Mouse (Mus musculus) hindbrain, embryonic 16.5 days (tissue): ENCODE measurements around the gene Itga11. TPM values are rescaled to one million over a fixed set of nuclear protein-coding genes. Genes with fewer than 3 reads are reported as not detected.
A peak's percentile ranks its signal among the peaks of the same experiment; 100 is the strongest.

Experiments
- ATAC-seq: fragments of 200-750 bp; cut with Nextera tagmentation; 2 replicates; pipeline ENCODE4 v1.8.0; 2017; ENCODE audit warnings: moderate TSS enrichment, moderate library complexity
- H3K27ac ChIP-seq: fragments of 300-500 bp; sonication (generic); 2 replicates; pipeline ENCODE4 v1.5.1; 2014; ENCODE audit warnings: low read depth, mild to moderate bottlenecking, control low read depth, low read length, moderate library complexity
- H3K27me3 ChIP-seq: fragments of 300-500 bp; sonication (generic); replicated peaks from 2 replicates; pipeline ENCODE4 v1.6.1; 2014; ENCODE audit warnings: low read length; ENCODE audit not compliant: control insufficient read depth, insufficient read depth
- H3K36me3 ChIP-seq: fragments of 300-500 bp; sonication (generic); 2 replicates; pipeline ENCODE4 v1.6.1; 2014; ENCODE audit warnings: mild to moderate bottlenecking, low read length, moderate library complexity, mixed read lengths; ENCODE audit not compliant: control insufficient read depth, insufficient read depth
- H3K4me1 ChIP-seq: fragments of 300-500 bp; sonication (generic); 2 replicates; pipeline ENCODE4 v1.6.1; 2014; ENCODE audit warnings: low read depth, low read length; ENCODE audit not compliant: control insufficient read depth, insufficient read depth
- H3K4me2 ChIP-seq: fragments of 300-500 bp; sonication (generic); 2 replicates; pipeline ENCODE4 v1.6.1; 2014; ENCODE audit warnings: mild to moderate bottlenecking, low read length, control low read depth, moderate library complexity
- H3K4me3 ChIP-seq: fragments of 300-500 bp; sonication (generic); 2 replicates; pipeline ENCODE4 v1.5.1; 2014; ENCODE audit warnings: mild to moderate bottlenecking, low read length, control low read depth, moderate library complexity
- H3K9ac ChIP-seq: fragments of 300-500 bp; sonication (generic); 2 replicates; pipeline ENCODE4 v1.6.1; 2014; ENCODE audit warnings: low read depth, mild to moderate bottlenecking, control low read depth, low read length, moderate library complexity
- H3K9me3 ChIP-seq: fragments of 300-500 bp; sonication (generic); 2 replicates; pipeline ENCODE4 v1.6.1; 2014; ENCODE audit warnings: mild to moderate bottlenecking, low read length, moderate library complexity; ENCODE audit not compliant: control insufficient read depth
- WGBS: fragments of 180-500 bp; shearing (Covaris S2); extraction: QIAGEN DNeasy Blood & Tissue Kit; methylation state at CpG from one replicate; pipeline ENCODE4 v1.1.7; 2014; 5-methylcytosine and 5-hydroxymethylcytosine counted together
- polyA plus RNA-seq: library from polyadenylated mRNA; unstranded; fragments of >200 nt; fragmentation: Nextera tagmentation; extraction: Ambion mirVana; gene quantifications from 2 replicates; pipeline ENCODE4 v1.2.1, GENCODE M21; 2015

Gene Itga11
- 1.1 and 2.0 TPM in 2 replicates for polyA plus RNA-seq

GRCm38 (mm10) chr9:62677641-62678549, at the start of gene Itga11:
Gene Itga11 (plus strand): TSS chr9:62677826.
- no peak within 1 kb of the TSS for H3K27ac ChIP-seq
- 1% methylated on average over 38 of the region's 45 CpGs for WGBS
- peaks cover 15% of the 10 kb centered on the region for H3K4me1 ChIP-seq
- H3K27me3 ChIP-seq = peaks cover 16% of the 10 kb centered on the region
- H3K9me3 ChIP-seq = no peaks in the 10 kb centered on the region
- H3K9ac ChIP-seq = peak within 1 kb of the TSS; percentile 56
- H3K36me3 ChIP-seq = no peaks in the 10 kb centered on the region
- 0 out of 2 replicates have a peak, but pooled peaks have one; percentile 48 for ATAC-seq
- peak within 1 kb of the TSS; percentile 73 for H3K4me2 ChIP-seq
- peak within 1 kb of the TSS; percentile 39 for H3K4me3 ChIP-seq

- WGBS = 71% methylated on average over 10 of the region's 10 CpGs
- H3K27me3 ChIP-seq = no peaks in the 10 kb centered on the region
- ATAC-seq = no peak
- H3K9ac ChIP-seq = no peak overlapping the region
- H3K4me2 ChIP-seq = no peak overlapping the region
- no peaks in the 10 kb centered on the region for H3K4me1 ChIP-seq
- no peaks in the 10 kb centered on the region for H3K36me3 ChIP-seq
- no peak overlapping the region for H3K27ac ChIP-seq
- H3K4me3 ChIP-seq = no peak overlapping the region
- no peaks in the 10 kb centered on the region for H3K9me3 ChIP-seq
Measured at GRCm38 (mm10) chr9:62630631-62631240, 46.9 kb upstream of the Itga11 start.

- Histone ChIP-seq H3K4me2 (no peak overlapping the region), H3K4me3 (no peak overlapping the region), H3K9ac (no peak overlapping the region), H3K9me3 (no peaks in the 10 kb centered on the region), H3K27me3 (no peaks in the 10 kb centered on the region), H3K36me3 (no peaks in the 10 kb centered on the region), H3K4me1 (no peaks in the 10 kb centered on the region), H3K27ac (no peak overlapping the region)
- WGBS = 82% methylated on average over 6 of the region's 6 CpGs
- ATAC-seq = no peak
Measured at GRCm38 (mm10) chr9:62632392-62632791, 45.2 kb upstream of the Itga11 start.

- Histone ChIP-seq H3K4me1 (no peaks in the 10 kb centered on the region), H3K4me2 (no peak overlapping the region), H3K9me3 (no peaks in the 10 kb centered on the region), H3K27me3 (no peaks in the 10 kb centered on the region), H3K27ac (no peak overlapping the region), H3K4me3 (no peak overlapping the region), H3K36me3 (no peaks in the 10 kb centered on the region), H3K9ac (no peak overlapping the region)
- 65% methylated on average over 6 of the region's 6 CpGs for WGBS
- ATAC-seq = no peak
Measured at GRCm38 (mm10) chr9:62638045-62638444, 39.6 kb upstream of the Itga11 start.

- no peaks in the 10 kb centered on the region for H3K36me3 ChIP-seq
- no peak overlapping the region for H3K9ac ChIP-seq
- no peaks in the 10 kb centered on the region for H3K27me3 ChIP-seq
- 49% methylated on average over 4 of the region's 4 CpGs for WGBS
- no peak overlapping the region for H3K4me3 ChIP-seq
- no peaks in the 10 kb centered on the region for H3K4me1 ChIP-seq
- ATAC-seq = no peak
- no peak overlapping the region for H3K4me2 ChIP-seq
- H3K27ac ChIP-seq = no peak overlapping the region
- H3K9me3 ChIP-seq = no peaks in the 10 kb centered on the region
Measured at GRCm38 (mm10) chr9:62639686-62640085, 37.9 kb upstream of the Itga11 start.

- no peaks in the 10 kb centered on the region for H3K36me3 ChIP-seq
- no peaks in the 10 kb centered on the region for H3K27me3 ChIP-seq
- WGBS = 93% methylated on average over 2 of the region's 2 CpGs
- no peaks in the 10 kb centered on the region for H3K9me3 ChIP-seq
- H3K4me1 ChIP-seq = no peaks in the 10 kb centered on the region
- no peak overlapping the region for H3K27ac ChIP-seq
- no peak for ATAC-seq
- no peak overlapping the region for H3K4me3 ChIP-seq
- H3K9ac ChIP-seq = no peak overlapping the region
- H3K4me2 ChIP-seq = no peak overlapping the region
Measured at GRCm38 (mm10) chr9:62640188-62640587, 37.4 kb upstream of the Itga11 start.

- Histone ChIP-seq H3K4me3 (no peak overlapping the region), H3K36me3 (no peaks in the 10 kb centered on the region), H3K4me1 (peaks cover 3% of the 10 kb centered on the region), H3K27ac (0 out of 2 replicates have a peak overlapping the region, but pooled peaks have one; percentile 27), H3K27me3 (no peaks in the 10 kb centered on the region), H3K4me2 (no peak overlapping the region), H3K9me3 (no peaks in the 10 kb centered on the region), H3K9ac (no peak overlapping the region)
- ATAC-seq = no peak
- WGBS = 41% methylated on average over 6 of the region's 6 CpGs
Measured at GRCm38 (mm10) chr9:62645716-62646400, 31.8 kb upstream of the Itga11 start.

- Histone ChIP-seq H3K27ac (no peak overlapping the region), H3K4me1 (peaks cover 3% of the 10 kb centered on the region), H3K9me3 (no peaks in the 10 kb centered on the region), H3K4me3 (no peak overlapping the region), H3K4me2 (no peak overlapping the region), H3K9ac (no peak overlapping the region), H3K27me3 (no peaks in the 10 kb centered on the region), H3K36me3 (no peaks in the 10 kb centered on the region)
- WGBS = 69% methylated on average over 7 of the region's 7 CpGs
- ATAC-seq = no peak
Measured at GRCm38 (mm10) chr9:62646721-62647183, 30.9 kb upstream of the Itga11 start.

- H3K9me3 ChIP-seq = no peaks in the 10 kb centered on the region
- no peaks in the 10 kb centered on the region for H3K27me3 ChIP-seq
- H3K4me1 ChIP-seq = peaks cover 3% of the 10 kb centered on the region
- ATAC-seq = no peak
- WGBS = 81% methylated on average over 3 of the region's 3 CpGs
- H3K9ac ChIP-seq = no peak overlapping the region
- no peak overlapping the region for H3K4me3 ChIP-seq
- no peak overlapping the region for H3K4me2 ChIP-seq
- no peak overlapping the region for H3K27ac ChIP-seq
- H3K36me3 ChIP-seq = no peaks in the 10 kb centered on the region
Measured at GRCm38 (mm10) chr9:62649444-62649843, 28.2 kb upstream of the Itga11 start.
